Mouse (Mus musculus) heart, postnatal 14 days (tissue): ENCODE measurements around the gene Wwc1. TPM values are rescaled to one million over a fixed set of nuclear protein-coding genes. Genes with fewer than 3 reads are reported as not detected.
A peak's percentile ranks its signal among the peaks of the same experiment; 100 is the strongest.
"Not testable (repeated sequence)": the region's sequence is repeated elsewhere in the genome, so short reads cannot be mapped to it uniquely, and the experiment has no call there.

Experiments used
- DNase-seq, 2 experiments: peaks; one replicate each; pipeline ENCODE4 v3.0.0; 2021 to 2022
- intact Hi-C: fragments of 180-260 bp; cut with DNase I; formaldehyde crosslinking; loops from one replicate; pipeline ENCODE4 v1.15.1; 2025
- total RNA-seq, 2 experiments: library from RNA; stranded (reverse); gene quantifications; 2 replicates each; pipeline ENCODE4 v1.2.3; 2021

The Wwc1 gene
- total RNA-seq, 2 experiments from 2014 or later = 0.98 to 1.2 TPM

- DNase-seq = no peak
- intact Hi-C loops = no loop called here
These were observed 138.5 kb downstream of the Wwc1 start for GRCm38 (mm10) chr11:35841738-35842325.

- intact Hi-C loops, DNase-seq: not testable (repeated sequence)
These were observed 139.5 kb downstream of the Wwc1 start for GRCm38 (mm10) chr11:35840806-35841205.

GRCm38 (mm10) chr11:35840282-35840681 is 140.0 kb downstream of the Wwc1 start:
- no peak for DNase-seq
- intact Hi-C loops = no loop called here

- peak; percentile 87 to 91 for DNase-seq
- intact Hi-C loops = loop anchor here (5.0 kb wide), 1 partner anchor 164 kb away; no protein-coding TSS in a partner anchor
These were observed 141.7 kb downstream of the Wwc1 start for GRCm38 (mm10) chr11:35838345-35839338.

GRCm38 (mm10) chr11:35837156-35838126 is 142.9 kb downstream of the Wwc1 start:
- no peak for DNase-seq
- intact Hi-C loops = loop anchor here (5.0 kb wide), 1 partner anchor 165 kb away; no protein-coding TSS in a partner anchor

- peak; percentile 91 to 95 for DNase-seq
- intact Hi-C loops = loop anchor here (5.0 kb wide), 1 partner anchor 62 kb away; no protein-coding TSS in a partner anchor
These were observed 146.1 kb downstream of the Wwc1 start, which contains the start of gene Rars for GRCm38 (mm10) chr11:35834022-35834760. Gene Rars (minus strand): TSS chr11:35834506.

- intact Hi-C loops = loop anchor here (5.0 kb wide), 1 partner anchor 61 kb away; no protein-coding TSS in a partner anchor
- DNase-seq = no peak
These were observed 147.1 kb downstream of the Wwc1 start for GRCm38 (mm10) chr11:35833270-35833669.

- no peak for DNase-seq
- intact Hi-C loops = loop anchor here (5.0 kb wide), 1 partner anchor 60 kb away; no protein-coding TSS in a partner anchor
These were observed 148.2 kb downstream of the Wwc1 start for GRCm38 (mm10) chr11:35832139-35832538.

GRCm38 (mm10) chr11:35827714-35828113 is 152.6 kb downstream of the Wwc1 start:
- DNase-seq = no peak
- intact Hi-C loops = no loop called here

GRCm38 (mm10) chr11:35816316-35816715 is 164.0 kb downstream of the Wwc1 start:
- DNase-seq = no peak
- intact Hi-C loops = no loop called here

GRCm38 (mm10) chr11:35811458-35811857 is 168.9 kb downstream of the Wwc1 start:
- intact Hi-C loops = no loop called here
- DNase-seq = no peak

GRCm38 (mm10) chr11:35801332-35801731 is 179.0 kb downstream of the Wwc1 start:
- no peak for DNase-seq
- intact Hi-C loops = no loop called here

GRCm38 (mm10) chr11:35798874-35799273 is 181.5 kb downstream of the Wwc1 start, which contains the start of gene Fbll1:
Gene Fbll1 (minus strand): TSS chr11:35798884.
- peak; percentile 47 to 67 for DNase-seq
- intact Hi-C loops = no loop called here

- DNase-seq = no peak
- intact Hi-C loops = no loop called here
These were observed 181.9 kb downstream of the Wwc1 start for GRCm38 (mm10) chr11:35798495-35798820.

GRCm38 (mm10) chr11:35797751-35798494 is 182.4 kb downstream of the Wwc1 start:
- DNase-seq = no peak
- intact Hi-C loops = no loop called here

- DNase-seq, intact Hi-C loops: not testable (repeated sequence)
These were observed 187.5 kb downstream of the Wwc1 start for GRCm38 (mm10) chr11:35792800-35793199.

GRCm38 (mm10) chr11:35788443-35788842 is 191.9 kb downstream of the Wwc1 start:
- intact Hi-C loops = no loop called here
- no peak for DNase-seq
